Mouse (Mus musculus) neural tube, embryonic 15.5 days (tissue): ENCODE data around the gene Kcnq4. TPM values are rescaled to one million over a fixed set of nuclear protein-coding genes. Genes with fewer than 3 reads are reported as not detected.

Experiments
- ATAC-seq: fragments of 200-750 bp; cut with Nextera tagmentation; 2 replicates; pipeline ENCODE4 v1.8.0; 2017; ENCODE audit warnings: mild to moderate bottlenecking, moderate TSS enrichment, moderate library complexity; ENCODE audit not compliant: low FRiP score
- H3K27ac ChIP-seq: fragments of 300-500 bp; sonication (generic); replicated peaks from 2 replicates; pipeline ENCODE4 v1.5.1; 2015; ENCODE audit warnings: mild to moderate bottlenecking, inconsistent platforms
- H3K27me3 ChIP-seq: fragments of 300-500 bp; sonication (generic); replicated peaks from 2 replicates; pipeline ENCODE4 v1.6.1; 2015; ENCODE audit warnings: inconsistent platforms
- H3K36me3 ChIP-seq: fragments of 300-500 bp; sonication (generic); 2 replicates; pipeline ENCODE4 v1.6.1; 2015; ENCODE audit warnings: inconsistent platforms
- H3K4me1 ChIP-seq: fragments of 300-500 bp; sonication (generic); 2 replicates; pipeline ENCODE4 v1.6.1; 2015; ENCODE audit warnings: inconsistent platforms
- H3K4me2 ChIP-seq: fragments of 300-500 bp; sonication (generic); 2 replicates; pipeline ENCODE4 v1.6.1; 2015; ENCODE audit warnings: inconsistent platforms, mild to moderate bottlenecking, moderate library complexity
- H3K4me3 ChIP-seq: fragments of 300-500 bp; sonication (generic); replicated peaks from 2 replicates; pipeline ENCODE4 v1.5.1; 2015; ENCODE audit warnings: mild to moderate bottlenecking, inconsistent platforms
- H3K9ac ChIP-seq: fragments of 300-500 bp; sonication (generic); replicated peaks from 2 replicates; pipeline ENCODE4 v1.6.1; 2015; ENCODE audit warnings: mild to moderate bottlenecking, inconsistent platforms
- H3K9me3 ChIP-seq: fragments of 300-500 bp; sonication (generic); replicated peaks from 2 replicates; pipeline ENCODE4 v1.6.1; 2016; ENCODE audit warnings: inconsistent platforms
- WGBS: fragments of 180-500 bp; shearing (Covaris S2); methylation state at CpG from one replicate; pipeline ENCODE4 v1.1.7; 2015; ENCODE audit warnings: mixed read lengths; 5-methylcytosine and 5-hydroxymethylcytosine counted together
- polyA plus RNA-seq: library from polyadenylated mRNA; unstranded; fragments of >200 nt; fragmentation: Nextera tagmentation; extraction: Ambion mirVana; gene quantifications from 2 replicates; pipeline ENCODE4 v1.2.1, GENCODE M21; 2015

Kcnq4 gene
- polyA plus RNA-seq, 1 experiment from 2014 or later = 6.7 TPM

- Histone ChIP-seq H3K36me3 (no peaks in the 10 kb centered on the region), H3K9me3 (no peaks in the 10 kb centered on the region), H3K4me3 (no peak overlapping the region), H3K9ac (no peak overlapping the region), H3K4me2 (no peak overlapping the region), H3K27me3 (peaks cover 9% of the 10 kb centered on the region; the same call in 1 of the 2 replicates), H3K27ac (no peak overlapping the region), H3K4me1 (peaks cover 16% of the 10 kb centered on the region)
- WGBS = 39% methylated on average over 5 of the region's 5 CpGs
- no peak for ATAC-seq
Observed at GRCm38 (mm10) chr4:120719152-120719551, 29.3 kb downstream of the Kcnq4 start.

DNA sequence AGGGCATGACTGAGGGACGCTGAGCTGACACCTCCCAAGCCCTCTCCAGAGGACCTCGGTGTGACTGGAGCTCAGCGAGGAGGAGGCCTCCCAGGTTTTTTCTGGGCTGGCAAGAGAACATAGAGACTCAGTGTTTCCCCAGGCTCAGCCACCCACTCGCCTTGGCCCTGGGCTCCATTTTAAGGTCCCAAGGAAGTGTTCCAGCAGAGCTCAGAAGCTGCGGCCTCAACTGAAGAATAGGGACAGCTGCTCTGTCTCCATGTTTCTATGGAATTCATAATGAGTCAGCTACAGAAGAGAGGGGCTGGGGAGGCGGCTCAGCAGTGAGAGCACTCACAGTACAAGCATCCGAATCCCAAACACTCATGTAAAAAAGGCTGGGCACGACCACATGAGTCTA lies 30.8 kb downstream of the Kcnq4 start:
- no peak overlapping the region for H3K9ac ChIP-seq
- no peaks in the 10 kb centered on the region for H3K36me3 ChIP-seq
- peaks cover 9% of the 10 kb centered on the region; the same call in 1 of the 2 replicates for H3K27me3 ChIP-seq
- peaks cover 23% of the 10 kb centered on the region for H3K4me1 ChIP-seq
- no peaks in the 10 kb centered on the region for H3K9me3 ChIP-seq
- no peak overlapping the region for H3K27ac ChIP-seq
- no peak overlapping the region for H3K4me2 ChIP-seq
- no peak overlapping the region for H3K4me3 ChIP-seq
- WGBS = 67% methylated on average over 8 of the region's 8 CpGs
- ATAC-seq = no peak

- peaks cover 30% of the 10 kb centered on the region for H3K4me1 ChIP-seq
- no peaks in the 10 kb centered on the region for H3K9me3 ChIP-seq
- 27% methylated on average over 12 of the region's 12 CpGs for WGBS
- H3K4me3 ChIP-seq = peak overlapping the region; percentile 42
- H3K36me3 ChIP-seq = no peaks in the 10 kb centered on the region
- H3K27ac ChIP-seq = no peak overlapping the region
- peaks cover 9% of the 10 kb centered on the region; the same call in 1 of the 2 replicates for H3K27me3 ChIP-seq
- peak overlapping the region; percentile 38 for H3K9ac ChIP-seq
- peak overlapping the region; percentile 74 for H3K4me2 ChIP-seq
- no peak for ATAC-seq
Observed at GRCm38 (mm10) chr4:120716765-120717164, 31.6 kb downstream of the Kcnq4 start.

- peak overlapping the region; percentile 74 for H3K4me2 ChIP-seq
- peak overlapping the region; percentile 42 for H3K4me3 ChIP-seq
- 4% methylated on average over 12 of the region's 12 CpGs for WGBS
- ATAC-seq = peak; percentile 82
- no peaks in the 10 kb centered on the region for H3K36me3 ChIP-seq
- H3K27ac ChIP-seq = no peak overlapping the region
- H3K9me3 ChIP-seq = no peaks in the 10 kb centered on the region
- H3K27me3 ChIP-seq = peaks cover 9% of the 10 kb centered on the region; the same call in 1 of the 2 replicates
- peak overlapping the region; percentile 38 for H3K9ac ChIP-seq
- peaks cover 30% of the 10 kb centered on the region for H3K4me1 ChIP-seq
Observed at GRCm38 (mm10) chr4:120716141-120716571, 32.3 kb downstream of the Kcnq4 start.

DNA sequence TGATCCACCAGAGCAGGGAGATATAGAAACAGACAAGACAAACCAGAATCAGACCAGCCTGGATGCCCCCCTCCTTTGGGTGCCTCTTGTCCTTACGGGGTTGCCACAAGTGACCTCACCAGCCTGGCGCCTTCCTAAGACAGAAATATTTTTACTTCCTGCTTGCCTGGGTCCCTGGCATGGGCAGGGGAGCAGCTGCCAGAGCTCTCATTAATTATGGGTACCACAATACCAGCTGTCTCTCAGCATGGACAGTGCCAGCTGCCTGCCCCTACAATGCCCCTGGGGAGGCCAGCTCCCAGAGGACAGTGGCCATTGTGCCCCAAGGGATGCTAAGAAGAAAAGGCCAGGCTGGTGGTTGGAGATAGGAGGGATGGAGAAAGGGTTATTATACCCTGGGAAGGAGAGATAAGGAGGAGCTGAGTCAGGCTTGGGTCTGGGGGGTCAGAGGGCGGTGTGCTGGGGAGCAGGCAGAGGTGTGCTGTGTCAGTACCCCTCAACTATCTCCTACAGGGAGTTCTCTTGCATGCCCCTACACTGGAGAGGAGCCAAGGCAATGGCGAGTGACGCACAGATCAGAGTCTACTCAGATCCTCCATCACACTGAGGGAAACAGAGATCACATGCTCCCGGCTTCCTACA lies 34.4 kb downstream of the Kcnq4 start:
- no peak overlapping the region for H3K9ac ChIP-seq
- 57% methylated on average over 6 of the region's 6 CpGs for WGBS
- no peak for ATAC-seq
- peaks cover 8% of the 10 kb centered on the region; the same call in 1 of the 2 replicates for H3K27me3 ChIP-seq
- H3K9me3 ChIP-seq = no peaks in the 10 kb centered on the region
- H3K4me1 ChIP-seq = peaks cover 30% of the 10 kb centered on the region
- H3K4me3 ChIP-seq = no peak overlapping the region
- H3K36me3 ChIP-seq = no peaks in the 10 kb centered on the region
- no peak overlapping the region for H3K27ac ChIP-seq
- H3K4me2 ChIP-seq = no peak overlapping the region

GRCm38 (mm10) chr4:120713021-120713420 lies 35.4 kb downstream of the Kcnq4 start:
- no peak overlapping the region for H3K4me2 ChIP-seq
- no peak for ATAC-seq
- H3K9ac ChIP-seq = no peak overlapping the region
- peaks cover 7% of the 10 kb centered on the region; the same call in 1 of the 2 replicates for H3K27me3 ChIP-seq
- no peak overlapping the region for H3K27ac ChIP-seq
- H3K4me1 ChIP-seq = peaks cover 30% of the 10 kb centered on the region
- no peaks in the 10 kb centered on the region for H3K9me3 ChIP-seq
- 87% methylated on average over 6 of the region's 6 CpGs for WGBS
- no peaks in the 10 kb centered on the region for H3K36me3 ChIP-seq
- no peak overlapping the region for H3K4me3 ChIP-seq

DNA sequence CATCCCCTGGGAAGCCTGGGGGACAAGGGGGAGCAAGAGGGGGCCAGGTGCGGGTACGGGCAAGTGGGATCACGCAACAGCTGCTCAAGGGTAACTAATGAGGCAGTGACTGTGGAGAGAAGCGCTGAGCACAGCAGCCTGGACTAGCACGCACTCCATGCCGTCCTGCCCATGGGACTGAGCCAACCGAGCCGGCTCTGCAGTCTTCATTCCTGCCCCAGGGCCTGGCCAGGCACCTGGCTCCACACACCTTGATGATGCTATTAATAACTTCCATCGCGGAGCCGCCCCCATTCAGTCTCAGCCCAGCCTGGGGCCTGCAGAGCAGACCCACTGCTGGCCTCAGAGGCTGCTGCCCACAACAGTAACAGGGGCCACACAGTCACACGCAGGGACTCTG lies 36.2 kb downstream of the Kcnq4 start:
- Histone ChIP-seq H3K9ac (no peak overlapping the region), H3K4me1 (peaks cover 30% of the 10 kb centered on the region), H3K27me3 (0 out of 2 replicates have a peak, but pooled peaks cover 4% of the 10 kb centered on the region), H3K4me2 (no peak overlapping the region), H3K27ac (no peak overlapping the region), H3K4me3 (no peak overlapping the region), H3K36me3 (no peaks in the 10 kb centered on the region), H3K9me3 (no peaks in the 10 kb centered on the region)
- no peak for ATAC-seq
- WGBS = 54% methylated on average over 12 of the region's 12 CpGs

- ATAC-seq = no peak
- peaks cover 6% of the 10 kb centered on the region; the same call in 1 of the 2 replicates for H3K4me1 ChIP-seq
- 94% methylated on average over 2 of the region's 2 CpGs for WGBS
- H3K4me2 ChIP-seq = no peak overlapping the region
- H3K9ac ChIP-seq = no peak overlapping the region
- H3K36me3 ChIP-seq = no peaks in the 10 kb centered on the region
- H3K27ac ChIP-seq = no peak overlapping the region
- no peaks in the 10 kb centered on the region for H3K9me3 ChIP-seq
- no peak overlapping the region for H3K4me3 ChIP-seq
- peaks cover 22% of the 10 kb centered on the region for H3K27me3 ChIP-seq
Observed at GRCm38 (mm10) chr4:120702511-120702910, 45.9 kb downstream of the Kcnq4 start.

DNA sequence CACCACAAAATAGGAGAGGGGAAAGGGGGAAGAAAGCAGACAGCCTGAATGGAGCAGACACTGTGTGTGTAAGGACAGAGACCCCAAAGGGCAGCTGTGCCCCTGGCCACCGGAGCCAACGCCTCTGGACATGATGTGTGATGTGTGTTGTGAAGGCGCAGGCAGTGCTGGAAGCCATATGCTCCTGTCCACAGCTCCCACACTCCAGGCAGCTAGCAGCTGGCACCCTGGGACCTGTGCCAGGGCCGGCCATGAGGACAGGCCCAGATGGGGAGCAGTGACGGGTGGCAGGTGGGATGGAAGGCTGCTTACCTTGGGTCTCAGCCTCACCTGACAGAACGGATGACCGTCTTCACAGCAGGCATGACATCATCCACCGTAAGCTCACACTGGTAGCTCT lies 46.4 kb downstream of the Kcnq4 start:
- Histone ChIP-seq H3K27me3 (peaks cover 26% of the 10 kb centered on the region), H3K36me3 (no peaks in the 10 kb centered on the region), H3K9me3 (no peaks in the 10 kb centered on the region), H3K4me3 (no peak overlapping the region), H3K4me2 (no peak overlapping the region), H3K4me1 (peaks cover 6% of the 10 kb centered on the region; the same call in 1 of the 2 replicates), H3K27ac (no peak overlapping the region), H3K9ac (no peak overlapping the region)
- WGBS = 64% methylated on average over 8 of the region's 8 CpGs
- no peak for ATAC-seq

GRCm38 (mm10) chr4:120701180-120701579 lies 47.2 kb downstream of the Kcnq4 start:
- H3K4me1 ChIP-seq = peaks cover 6% of the 10 kb centered on the region; the same call in 1 of the 2 replicates
- H3K4me2 ChIP-seq = no peak overlapping the region
- H3K27ac ChIP-seq = no peak overlapping the region
- peaks cover 29% of the 10 kb centered on the region for H3K27me3 ChIP-seq
- H3K9ac ChIP-seq = no peak overlapping the region
- H3K9me3 ChIP-seq = no peaks in the 10 kb centered on the region
- WGBS = 86% methylated on average over 3 of the region's 3 CpGs
- H3K36me3 ChIP-seq = no peaks in the 10 kb centered on the region
- H3K4me3 ChIP-seq = no peak overlapping the region
- no peak for ATAC-seq

- 21% methylated on average over 35 of the region's 35 CpGs for WGBS
- no peaks in the 10 kb centered on the region for H3K9me3 ChIP-seq
- H3K4me2 ChIP-seq = peak overlapping the region; percentile 33
- H3K36me3 ChIP-seq = no peaks in the 10 kb centered on the region
- H3K27me3 ChIP-seq = peaks cover 29% of the 10 kb centered on the region
- H3K4me3 ChIP-seq = no peak overlapping the region
- ATAC-seq = no peak
- H3K9ac ChIP-seq = no peak overlapping the region
- H3K27ac ChIP-seq = no peak overlapping the region
- H3K4me1 ChIP-seq = peaks cover 6% of the 10 kb centered on the region; the same call in 1 of the 2 replicates
Observed at GRCm38 (mm10) chr4:120697799-120698484, 50.5 kb downstream of the Kcnq4 start.

DNA sequence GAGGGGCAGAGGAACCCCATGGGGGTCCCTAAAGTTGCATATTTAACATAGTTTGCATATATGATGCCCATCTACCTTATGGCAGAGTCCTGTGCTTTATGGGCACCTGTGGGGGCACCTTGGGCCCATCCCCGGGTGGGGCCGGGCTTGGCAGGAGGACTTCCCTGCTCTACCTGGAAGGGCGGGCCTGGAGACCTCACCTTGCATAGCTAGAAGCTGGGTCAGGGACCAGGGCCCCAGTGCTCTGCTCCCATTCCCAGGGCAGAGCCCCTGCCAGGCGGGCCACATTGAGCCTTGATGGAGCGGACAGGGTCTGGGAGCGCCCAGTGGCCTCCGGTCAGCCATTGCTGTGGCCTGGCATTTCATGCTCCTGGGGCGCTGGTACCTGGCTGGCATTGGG lies 51.1 kb downstream of the Kcnq4 start:
- ATAC-seq = no peak
- H3K4me1 ChIP-seq = peaks cover 6% of the 10 kb centered on the region; the same call in 1 of the 2 replicates
- H3K9me3 ChIP-seq = no peaks in the 10 kb centered on the region
- WGBS = 90% methylated on average over 8 of the region's 8 CpGs
- H3K27ac ChIP-seq = no peak overlapping the region
- H3K4me2 ChIP-seq = no peak overlapping the region
- no peaks in the 10 kb centered on the region for H3K36me3 ChIP-seq
- no peak overlapping the region for H3K4me3 ChIP-seq
- no peak overlapping the region for H3K9ac ChIP-seq
- peaks cover 29% of the 10 kb centered on the region for H3K27me3 ChIP-seq
